Comparison of ENCODE assay signal across 9 mouse cellular contexts in the genomic region with DNA sequence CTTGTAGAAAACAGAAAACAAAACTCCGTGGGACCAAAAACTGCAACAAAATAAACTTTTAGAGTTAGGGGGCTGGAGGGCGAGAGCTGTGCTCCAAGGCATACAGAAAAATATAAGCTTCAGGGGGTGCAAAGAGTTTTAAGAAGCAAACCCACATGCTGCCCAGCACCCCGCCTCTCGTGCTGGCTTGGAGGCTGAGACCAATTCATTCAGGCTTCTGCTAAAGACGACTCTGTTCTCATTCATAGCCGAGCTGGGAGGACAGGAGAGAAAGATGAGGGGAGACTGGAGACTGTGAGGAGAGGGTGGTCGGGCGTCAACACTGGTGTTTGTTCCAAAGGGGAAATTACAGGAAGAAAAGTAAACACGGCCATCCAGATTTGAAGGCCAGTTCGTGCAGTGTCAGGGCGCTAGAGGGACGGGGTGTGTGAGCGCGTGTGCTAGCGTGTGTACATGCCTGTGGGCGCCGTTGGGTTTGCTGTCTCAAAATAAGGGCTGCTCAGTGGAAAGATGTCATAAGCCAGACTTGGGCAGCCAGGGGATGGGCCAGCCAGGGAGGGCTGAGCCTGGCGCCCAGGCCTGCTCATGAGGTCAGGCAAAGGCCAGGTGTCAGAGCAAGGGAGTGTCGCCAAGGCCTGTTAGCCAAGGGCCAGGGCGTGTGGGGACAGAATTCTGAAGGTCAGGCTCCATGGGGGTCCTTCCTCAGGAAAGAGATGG. TPM values are rescaled to one million over a fixed set of nuclear protein-coding genes. Genes with fewer than 3 reads are reported as not detected.
DNase-seq lines count a peak whose midpoint lies in the region; ATAC-seq and TF ChIP-seq lines count a peak whose summit lies in the region.
"Had no signal": no experiment of that assay in that cellular context is flagged by ENCODE, and none has a peak within 500 bp of the region (broad histone marks: within the 10 kb centered on the region; RNA-seq: fewer than 3 reads in every experiment).

No protein-coding gene starts in this region.

- H3K27ac ChIP-seq in kidney, postnatal 0 days, result peak overlapping the region; percentile 76
- H3K27ac ChIP-seq in midbrain, embryonic 15.5 days, result peak overlapping the region; percentile 72

- no peak for TF ChIP-seq CTCF in kidney, postnatal 0 days (IDR thresholded peaks at IDR 0.05; ENCODE audit: low read depth)

- peak; percentile 59 for DNase-seq in urinary bladder, postnatal 14 days (ENCODE audit: low spot score)
- no peak for DNase-seq in urinary bladder, adult 2 months (ENCODE audit: low spot score)
- peak; percentile 43 to 46 for DNase-seq in heart, adult 9 months (ENCODE audit: low spot score in 2 of 2)
- DNase-seq in kidney, postnatal 0 days (ENCODE audit: low spot score), result peak; percentile 33
- DNase-seq in spleen, adult 18-20 months, result no peak
- no peak for DNase-seq in spleen, postnatal 4 days (ENCODE audit: low spot score in 2 of 2)
- no peak for DNase-seq in T-cell, adult 2 months (ENCODE audit: low spot score)

- ATAC-seq in kidney, postnatal 0 days (replicated peaks; ENCODE audit: low FRiP score, low read depth), result no peak
- peak; percentile 51 for ATAC-seq in midbrain, embryonic 15.5 days (replicated peaks)

- H3K4me1 ChIP-seq in kidney, postnatal 0 days (replicated peaks; ENCODE audit: insufficient read depth, low read length), result peaks cover 30% of the 10 kb centered on the region; the same call in 1 of the 2 replicates
- peaks cover 12% of the 10 kb centered on the region; the same call in 1 of the 2 replicates for H3K4me1 ChIP-seq in midbrain, embryonic 15.5 days

- no peak overlapping the region for H3K4me2 ChIP-seq in kidney, postnatal 0 days (ENCODE audit: low read length)
- no peak overlapping the region for H3K4me2 ChIP-seq in midbrain, embryonic 15.5 days

- no peaks in the 10 kb centered on the region for H3K36me3 ChIP-seq in kidney, postnatal 0 days (ENCODE audit: insufficient read depth, low read length)
- no peaks in the 10 kb centered on the region for H3K36me3 ChIP-seq in midbrain, embryonic 15.5 days (replicated peaks)

- H3K4me3 ChIP-seq in kidney, postnatal 0 days (replicated peaks; ENCODE audit: low read depth, low read length), result no peak overlapping the region
- no peak overlapping the region for H3K4me3 ChIP-seq in midbrain, embryonic 15.5 days

- H3K9ac ChIP-seq in kidney, postnatal 0 days (ENCODE audit: low read depth, low read length), result no peak overlapping the region
- no peak overlapping the region for H3K9ac ChIP-seq in midbrain, embryonic 15.5 days

- H3K9me3 ChIP-seq in kidney, postnatal 0 days (replicated peaks; ENCODE audit: low read length), result no peaks in the 10 kb centered on the region
- no peaks in the 10 kb centered on the region for H3K9me3 ChIP-seq in midbrain, embryonic 15.5 days

- WGBS in kidney, postnatal 0 days, result 51% methylated on average over 20 of the region's 20 CpGs
- 65% methylated on average over 20 of the region's 20 CpGs for WGBS in midbrain, embryonic 15.5 days

- no peaks in the 10 kb centered on the region for H3K27me3 ChIP-seq in kidney, postnatal 0 days (ENCODE audit: insufficient read depth, low read length)
- 0 out of 2 replicates have a peak, but pooled peaks cover under 1% of the 10 kb centered on the region for H3K27me3 ChIP-seq in midbrain, embryonic 15.5 days (replicated peaks)

RNA-seq across cellular contexts. Expression of a gene that starts 9.3 kb away (rescaled TPM):
- 20.2 and 24.1 TPM in 2 replicates for polyA plus RNA-seq in urinary bladder, adult 2 months (2012; rRNA removed)
- 18.0 and 20.8 TPM in 2 replicates for polyA plus RNA-seq in kidney, postnatal 0 days (2015; fragmentation: Nextera tagmentation; extraction: Ambion mirVana)
- 1.9 and 2.2 TPM in 2 replicates for polyA plus RNA-seq in midbrain, embryonic 15.5 days (2015; fragmentation: Nextera tagmentation; extraction: Ambion mirVana)

RNA-seq across cellular contexts. Expression of a gene that starts 59.7 kb away (rescaled TPM):
- not detected in 2 replicates for polyA plus RNA-seq in urinary bladder, adult 2 months (2012; rRNA removed)
- polyA plus RNA-seq in kidney, postnatal 0 days (2015; fragmentation: Nextera tagmentation; extraction: Ambion mirVana), result not detected in 2 replicates
- polyA plus RNA-seq in midbrain, embryonic 15.5 days (2015; fragmentation: Nextera tagmentation; extraction: Ambion mirVana), result 0.23 and 0.51 TPM in 2 replicates
- polyA plus RNA-seq: limb, embryonic 11.5 days had no signal

Comparison
In these comparisons a context has a peak if more than half of its experiments do, and no peak if none do; other contexts are left out.
1. DNase-seq: peak in urinary bladder, postnatal 14 days (single experiment), heart, adult 9 months (2 of 2) and kidney, postnatal 0 days (single experiment); none in urinary bladder, adult 2 months (single experiment), spleen, adult 18-20 months (0 of 2), spleen, postnatal 4 days (0 of 2) and T-cell, adult 2 months (single experiment).